Mouse (Mus musculus) lung, adult 2 months (tissue): Measurements from ENCODE around the gene Olfr56.

Experiments
- CTCF ChIP-seq: fragments of 200-500 bp; IDR thresholded peaks from 2 replicates; pipeline ENCODE4 v1.5.1; 2011; ENCODE audit warnings: mild to moderate bottlenecking, low read length, control low read depth; ENCODE audit not compliant: insufficient read depth
- POLR2A ChIP-seq: fragments of 200-500 bp; IDR thresholded peaks from 2 replicates; pipeline ENCODE4 v1.6.1; 2011; ENCODE audit warnings: low read depth, mild to moderate bottlenecking, control low read depth, low read length, borderline replicate concordance; ENCODE audit errors: extremely low read depth

DNA sequence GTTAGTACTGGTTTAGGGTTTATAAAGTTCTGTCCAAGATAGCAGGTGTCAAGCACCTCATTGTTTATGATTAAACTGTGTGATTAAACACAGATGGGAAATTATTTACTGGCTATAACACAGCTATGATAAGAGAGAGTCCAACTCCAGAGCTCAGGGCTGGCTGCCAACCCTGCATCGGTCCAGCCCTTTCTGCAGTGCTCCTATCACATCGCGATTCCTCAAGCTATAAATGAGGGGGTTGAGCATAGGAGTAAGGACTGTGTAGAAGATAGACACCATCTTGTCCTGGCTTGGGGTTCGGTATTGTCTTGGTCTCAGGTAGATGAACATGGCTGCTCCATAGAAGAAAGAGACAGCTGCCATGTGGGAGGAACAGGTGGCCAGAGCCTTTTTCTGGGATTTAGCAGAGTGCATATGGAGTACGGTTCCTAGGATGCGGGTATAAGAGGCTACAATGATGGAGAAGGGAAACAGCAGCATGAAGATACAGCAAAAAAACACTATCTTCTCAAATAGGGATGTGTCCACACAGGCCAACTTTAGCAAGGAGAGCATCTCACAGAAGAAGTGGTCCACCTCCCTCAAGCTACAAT, 134.0 kb downstream of the Olfr56 start:
- TF ChIP-seq POLR2A (no peak), CTCF (no peak)
